Mouse (Mus musculus): ENCODE results near the gene Adamts6. TPM values are rescaled to one million over a fixed set of nuclear protein-coding genes. Genes with fewer than 3 reads are reported as not detected.

Adamts6 gene
- total RNA-seq, 1 experiment = 0.98 TPM

DNA sequence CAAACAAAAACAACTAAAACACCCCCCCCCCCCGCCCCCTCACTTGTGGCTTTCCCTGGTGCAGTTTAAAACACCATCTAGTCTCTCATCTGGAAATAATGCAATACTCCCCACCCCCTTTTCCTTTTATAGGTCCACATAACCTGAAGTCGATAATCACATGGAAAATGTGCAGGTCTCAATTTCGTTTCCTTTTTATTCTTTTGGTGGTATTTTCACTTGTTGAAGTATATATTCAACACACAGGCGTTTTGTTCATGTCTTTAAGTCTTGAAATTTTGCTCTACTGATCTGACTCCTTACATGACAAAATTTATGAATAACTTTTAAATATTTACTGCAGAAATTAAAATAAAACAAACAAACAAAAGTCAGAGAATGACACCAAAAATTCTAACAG is 1.3 kb upstream of the Adamts6 start:
- H3K36me3 ChIP-seq (ENCODE audit: control insufficient read depth, insufficient read depth, low read length, poor library complexity, severe bottlenecking) = no peaks in the 10 kb centered on the region
- no peak overlapping the region; the same call in 1 of the 2 replicates for H3K27ac ChIP-seq (ENCODE audit: insufficient read depth, low read depth, low read length, poor library complexity, severe bottlenecking)
- no peaks in the 10 kb centered on the region for H3K9me3 ChIP-seq (ENCODE audit: control insufficient read depth, insufficient read depth, low read depth, low read length)
- no peak overlapping the region for H3K9ac ChIP-seq (ENCODE audit: insufficient read depth, low read depth, low read length, poor library complexity, severe bottlenecking)
- H3K4me1 ChIP-seq (ENCODE audit: control insufficient read depth in 2 of 2, insufficient read depth in 2 of 2, low read length in 2 of 2, poor library complexity in 1 of 2) = no peaks in the 10 kb centered on the region
- no peak for TF ChIP-seq CHD2 (IDR thresholded peaks at IDR 0.05; ENCODE audit: low read depth, low read length)
- no peak for TF ChIP-seq ZNF384 (IDR thresholded peaks at IDR 0.05; ENCODE audit: low read depth, low read length)
- H3K4me3 ChIP-seq (ENCODE audit: insufficient read depth in 1 of 2, low read depth in 1 of 2, low read length in 2 of 2, poor library complexity in 1 of 2, severe bottlenecking in 1 of 2) = no peak overlapping the region
- in situ Hi-C loops (cut with MboI; ENCODE audit: low sequenced_read_pairs in 2 of 2, unreplicated experiment in 2 of 2) = no loop called here
- no peak for DNase-seq (ENCODE audit: low read depth, low spot score)

DNA sequence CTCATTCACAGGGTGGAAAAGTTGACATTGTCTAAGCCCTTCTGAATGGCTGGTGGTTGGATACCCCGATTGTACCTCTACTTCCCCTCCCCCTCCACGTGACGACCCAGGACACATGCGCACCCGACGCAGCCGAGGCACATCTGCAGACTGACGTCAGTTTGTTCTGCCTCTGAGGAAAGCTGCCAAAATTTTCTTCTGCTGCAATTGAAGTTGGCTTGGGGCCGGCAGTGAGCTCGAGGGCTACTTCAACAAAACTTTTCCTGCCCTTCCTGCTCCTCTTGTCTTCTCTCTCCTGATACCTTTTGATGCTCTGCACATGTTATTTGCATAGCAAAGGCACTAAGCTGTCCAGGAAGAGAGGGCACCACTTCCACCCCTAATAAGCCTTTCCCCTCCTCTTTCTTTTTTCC is 732 bp upstream of the Adamts6 start:
- Histone ChIP-seq H3K9ac (ENCODE audit: insufficient read depth, low read depth, low read length, poor library complexity, severe bottlenecking) (no peak overlapping the region; the same call in 1 of the 2 replicates), H3K36me3 (ENCODE audit: control insufficient read depth, insufficient read depth, low read length, poor library complexity, severe bottlenecking) (no peaks in the 10 kb centered on the region), H3K27ac (ENCODE audit: insufficient read depth, low read depth, low read length, poor library complexity, severe bottlenecking) (peak overlapping the region; percentile 70), H3K4me3 (ENCODE audit: insufficient read depth in 1 of 2, low read depth in 1 of 2, low read length in 2 of 2, poor library complexity in 1 of 2, severe bottlenecking in 1 of 2) (peak overlapping the region in 1 of 2 experiments; percentile 27; a peak in 2 of 4 replicates), H3K4me1 (ENCODE audit: control insufficient read depth in 2 of 2, insufficient read depth in 2 of 2, low read length in 2 of 2, poor library complexity in 1 of 2) (no peaks in the 10 kb centered on the region), H3K9me3 (ENCODE audit: control insufficient read depth, insufficient read depth, low read depth, low read length) (no peaks in the 10 kb centered on the region)
- in situ Hi-C loops (cut with MboI; ENCODE audit: low sequenced_read_pairs in 2 of 2, unreplicated experiment in 2 of 2) = no loop called here
- no peak for TF ChIP-seq HCFC1 (IDR thresholded peaks at IDR 0.05; ENCODE audit: borderline replicate concordance, insufficient read depth, low read length)
- no peak for TF ChIP-seq ZC3H11A (IDR thresholded peaks at IDR 0.05; ENCODE audit: borderline replicate concordance, low read depth, low read length)
- TF ChIP-seq ZNF384 (IDR thresholded peaks at IDR 0.05; ENCODE audit: low read depth, low read length) = no peak
- peak; percentile 56 for DNase-seq (ENCODE audit: low read depth, low spot score)

DNA sequence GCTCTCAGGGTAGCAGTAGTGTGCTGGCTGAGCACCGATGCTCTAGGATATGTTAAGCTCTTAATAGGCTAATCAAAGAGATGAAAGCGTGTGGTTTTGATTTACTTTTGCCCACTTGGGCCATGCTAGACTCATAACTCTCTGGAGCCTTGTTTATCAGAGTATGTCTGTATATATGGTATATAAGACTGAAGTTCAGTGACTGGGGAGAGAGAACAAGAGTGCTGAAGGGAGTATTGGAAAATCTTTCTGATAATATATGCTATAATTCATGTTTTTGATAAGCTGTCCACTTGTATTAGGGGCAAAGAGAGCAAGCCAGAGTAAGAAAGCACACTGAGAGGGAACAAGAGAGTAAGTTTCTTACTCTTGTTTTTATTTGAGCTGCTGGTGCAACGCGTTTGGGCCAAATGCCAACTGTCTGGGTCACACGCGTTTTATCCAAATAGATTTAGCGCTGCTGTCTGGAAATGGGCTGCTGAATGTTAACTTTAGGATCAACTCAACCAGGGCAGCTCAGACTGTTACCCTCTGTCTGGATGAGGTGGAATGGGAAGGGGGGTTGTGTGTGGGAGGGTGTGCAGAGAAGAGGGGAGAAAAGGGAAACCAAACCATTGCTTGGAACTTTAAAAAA is 708 bp downstream of the Adamts6 start:
- Histone ChIP-seq H3K9ac (ENCODE audit: insufficient read depth, low read depth, low read length, poor library complexity, severe bottlenecking) (no peak overlapping the region), H3K36me3 (ENCODE audit: control insufficient read depth, insufficient read depth, low read length, poor library complexity, severe bottlenecking) (no peaks in the 10 kb centered on the region), H3K4me1 (ENCODE audit: control insufficient read depth in 2 of 2, insufficient read depth in 2 of 2, low read length in 2 of 2, poor library complexity in 1 of 2) (no peaks in the 10 kb centered on the region), H3K27ac (ENCODE audit: insufficient read depth, low read depth, low read length, poor library complexity, severe bottlenecking) (no peak overlapping the region), H3K4me3 (ENCODE audit: insufficient read depth in 1 of 2, low read depth in 1 of 2, low read length in 2 of 2, poor library complexity in 1 of 2, severe bottlenecking in 1 of 2) (no peak overlapping the region), H3K9me3 (ENCODE audit: control insufficient read depth, insufficient read depth, low read depth, low read length) (no peaks in the 10 kb centered on the region)
- in situ Hi-C loops (cut with MboI; ENCODE audit: low sequenced_read_pairs in 2 of 2, unreplicated experiment in 2 of 2) = no loop called here
- TF ChIP-seq ZC3H11A (IDR thresholded peaks at IDR 0.05; ENCODE audit: borderline replicate concordance, low read depth, low read length) (no peak), HCFC1 (IDR thresholded peaks at IDR 0.05; ENCODE audit: borderline replicate concordance, insufficient read depth, low read length) (no peak), ZNF384 (IDR thresholded peaks at IDR 0.05; ENCODE audit: low read depth, low read length) (no peak), MAFK (IDR thresholded peaks at IDR 0.05; ENCODE audit: insufficient read depth, low read depth, low read length) (no peak), CHD2 (IDR thresholded peaks at IDR 0.05; ENCODE audit: low read depth, low read length) (no peak)
- DNase-seq (ENCODE audit: low read depth, low spot score) = no peak

DNA sequence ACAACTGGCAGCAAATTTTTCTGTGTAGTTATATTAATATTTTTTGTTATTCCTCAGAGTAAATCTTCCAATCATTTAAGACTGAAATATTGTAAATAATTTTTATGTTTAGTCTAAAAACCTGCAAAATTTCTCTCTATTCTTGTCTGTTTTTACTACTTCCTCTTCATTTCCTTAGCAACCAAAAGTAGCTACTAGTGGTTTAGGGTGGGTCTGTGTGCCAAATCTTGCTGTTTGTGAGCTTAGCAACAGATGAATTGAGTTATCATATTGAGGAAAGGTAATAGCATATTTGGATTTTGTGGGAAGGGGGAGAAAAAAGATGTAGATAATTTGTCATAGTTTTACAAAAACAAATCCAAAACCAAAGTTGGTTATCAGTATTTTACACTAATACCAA is 1.5 kb downstream of the Adamts6 start:
- Histone ChIP-seq H3K4me1 (ENCODE audit: control insufficient read depth in 2 of 2, insufficient read depth in 2 of 2, low read length in 2 of 2, poor library complexity in 1 of 2) (no peaks in the 10 kb centered on the region), H3K4me3 (ENCODE audit: insufficient read depth in 1 of 2, low read depth in 1 of 2, low read length in 2 of 2, poor library complexity in 1 of 2, severe bottlenecking in 1 of 2) (no peak overlapping the region), H3K36me3 (ENCODE audit: control insufficient read depth, insufficient read depth, low read length, poor library complexity, severe bottlenecking) (no peaks in the 10 kb centered on the region), H3K27ac (ENCODE audit: insufficient read depth, low read depth, low read length, poor library complexity, severe bottlenecking) (no peak overlapping the region), H3K9me3 (ENCODE audit: control insufficient read depth, insufficient read depth, low read depth, low read length) (no peaks in the 10 kb centered on the region), H3K9ac (ENCODE audit: insufficient read depth, low read depth, low read length, poor library complexity, severe bottlenecking) (no peak overlapping the region)
- DNase-seq (ENCODE audit: low read depth, low spot score) = no peak
- in situ Hi-C loops (cut with MboI; ENCODE audit: low sequenced_read_pairs in 2 of 2, unreplicated experiment in 2 of 2) = no loop called here
- TF ChIP-seq ZC3H11A (IDR thresholded peaks at IDR 0.05; ENCODE audit: borderline replicate concordance, low read depth, low read length) (no peak), CHD2 (IDR thresholded peaks at IDR 0.05; ENCODE audit: low read depth, low read length) (no peak), ZNF384 (IDR thresholded peaks at IDR 0.05; ENCODE audit: low read depth, low read length) (no peak)

DNA sequence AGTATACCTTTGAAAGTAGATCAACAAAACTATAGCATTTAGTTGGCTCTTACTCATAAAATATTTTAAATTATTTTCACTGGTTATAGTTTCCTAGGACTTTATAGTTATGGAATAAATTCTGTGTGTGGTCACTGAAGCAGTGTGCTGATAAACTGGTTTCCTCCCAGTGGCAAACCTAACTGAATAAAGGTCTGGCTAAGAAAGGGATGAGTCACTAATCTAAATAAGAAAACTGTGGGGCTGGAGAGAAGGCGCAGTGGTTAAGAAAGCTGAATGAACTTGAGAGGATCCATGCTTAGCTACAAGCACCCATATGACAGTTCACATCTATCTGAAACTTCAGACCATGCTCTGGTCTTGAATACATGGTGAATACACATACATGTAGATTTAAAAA is 7.8 kb downstream of the Adamts6 start:
- in situ Hi-C loops (cut with MboI; ENCODE audit: low sequenced_read_pairs in 2 of 2, unreplicated experiment in 2 of 2) = no loop called here

More for the DNA sequence above, 7.8 kb downstream of the Adamts6 start:
- Histone ChIP-seq H3K27ac (ENCODE audit: insufficient read depth, low read depth, low read length, poor library complexity, severe bottlenecking) (no peak overlapping the region), H3K4me3 (ENCODE audit: insufficient read depth in 1 of 2, low read depth in 1 of 2, low read length in 2 of 2, poor library complexity in 1 of 2, severe bottlenecking in 1 of 2) (no peak overlapping the region), H3K4me1 (ENCODE audit: control insufficient read depth in 2 of 2, insufficient read depth in 2 of 2, low read length in 2 of 2, poor library complexity in 1 of 2) (no peaks in the 10 kb centered on the region), H3K9me3 (ENCODE audit: control insufficient read depth, insufficient read depth, low read depth, low read length) (no peaks in the 10 kb centered on the region), H3K36me3 (ENCODE audit: control insufficient read depth, insufficient read depth, low read length, poor library complexity, severe bottlenecking) (no peaks in the 10 kb centered on the region), H3K9ac (ENCODE audit: insufficient read depth, low read depth, low read length, poor library complexity, severe bottlenecking) (no peak overlapping the region)
- TF ChIP-seq MAFK (IDR thresholded peaks at IDR 0.05; ENCODE audit: insufficient read depth, low read depth, low read length) (no peak), ZC3H11A (IDR thresholded peaks at IDR 0.05; ENCODE audit: borderline replicate concordance, low read depth, low read length) (no peak), CHD2 (IDR thresholded peaks at IDR 0.05; ENCODE audit: low read depth, low read length) (no peak), ZNF384 (IDR thresholded peaks at IDR 0.05; ENCODE audit: low read depth, low read length) (no peak), HCFC1 (IDR thresholded peaks at IDR 0.05; ENCODE audit: borderline replicate concordance, insufficient read depth, low read length) (no peak)
- DNase-seq (ENCODE audit: low read depth, low spot score) = no peak
